Mouse (Mus musculus) layer of hippocampus, postnatal 10 days (tissue): Measurements from ENCODE around the gene Appbp2. TPM values are rescaled to one million over a fixed set of nuclear protein-coding genes. Genes with fewer than 3 reads are reported as not detected.

Experiments
- DNase-seq, 2 experiments: peaks; one replicate each; pipeline ENCODE4 v3.0.0; 2021; ENCODE audit warnings: low spot score in 2 of 2
- total RNA-seq, 2 experiments: library from RNA; stranded (reverse); gene quantifications; 2 replicates each; pipeline ENCODE4 v1.2.3; 2021

Gene Appbp2
- total RNA-seq, 2 experiments from 2014 or later, result 58.8 to 63.6 TPM

DNA sequence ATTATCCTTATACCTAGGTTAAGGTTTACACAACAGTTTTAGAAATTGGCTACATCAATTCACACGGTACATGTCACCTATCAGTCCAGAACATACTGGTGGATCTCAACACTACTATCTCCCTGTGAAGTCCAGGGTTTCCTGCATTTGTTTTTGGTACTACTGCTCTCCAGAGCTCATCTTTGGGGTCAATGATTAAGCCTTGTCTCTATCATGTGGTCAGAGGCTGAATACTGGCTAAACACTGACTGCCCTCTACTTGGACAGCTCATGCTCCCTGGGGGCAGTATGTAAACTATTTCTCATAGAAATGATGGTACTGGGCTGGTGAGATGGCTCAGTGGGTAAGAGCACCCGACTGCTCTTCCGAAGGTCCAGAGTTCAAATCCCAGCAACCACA lies 11.7 kb downstream of the Appbp2 start:
- DNase-seq, result no peak

DNA sequence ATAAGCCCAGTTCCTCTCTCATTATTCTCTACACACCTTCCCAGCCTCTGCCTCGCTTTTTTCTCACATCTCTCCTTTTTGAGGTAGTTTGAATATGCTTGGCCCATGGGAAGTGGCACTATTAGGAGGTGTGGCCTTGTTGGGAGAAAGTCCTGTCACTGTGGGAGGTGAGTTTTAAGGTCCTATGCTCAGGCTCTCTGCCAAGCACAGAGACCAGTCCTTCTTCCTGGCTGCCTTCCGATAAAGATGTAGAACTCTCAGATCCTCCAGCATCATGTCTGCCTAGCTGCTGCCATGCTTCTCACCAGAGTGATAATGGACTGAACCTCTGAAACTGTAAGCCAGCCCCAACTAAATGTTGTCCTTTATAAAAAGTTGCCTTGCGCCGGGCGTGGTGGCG lies 12.4 kb downstream of the Appbp2 start:
- no peak for DNase-seq

DNA sequence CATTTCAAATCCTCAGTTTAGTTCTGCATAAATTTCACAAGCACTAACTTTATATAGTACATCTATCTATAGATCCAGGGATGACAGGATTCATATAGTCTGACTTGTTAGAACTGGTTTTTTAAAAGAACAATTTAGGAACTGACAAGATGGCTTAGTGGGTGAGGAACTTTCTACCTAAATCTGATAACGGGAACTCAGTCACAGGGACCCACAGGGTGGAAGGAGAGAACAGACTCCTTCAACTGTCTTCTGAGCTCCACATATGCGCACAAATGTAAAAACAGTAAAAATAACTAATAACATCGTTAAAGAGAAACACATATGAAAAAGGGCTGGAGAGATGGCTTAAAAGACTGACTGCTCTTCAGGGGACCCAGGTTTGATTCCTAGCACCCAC lies 15.9 kb downstream of the Appbp2 start:
- no peak for DNase-seq

GRCm38 (mm10) chr11:85214679-85215078 lies 20.3 kb downstream of the Appbp2 start:
- DNase-seq, result no peak

- DNase-seq, result no peak
These were observed 21.7 kb downstream of the Appbp2 start for GRCm38 (mm10) chr11:85213215-85213614.

GRCm38 (mm10) chr11:85211151-85211550 lies 23.8 kb downstream of the Appbp2 start:
- no peak for DNase-seq

- no peak for DNase-seq
These were observed 28.7 kb downstream of the Appbp2 start for GRCm38 (mm10) chr11:85206231-85206630.

DNA sequence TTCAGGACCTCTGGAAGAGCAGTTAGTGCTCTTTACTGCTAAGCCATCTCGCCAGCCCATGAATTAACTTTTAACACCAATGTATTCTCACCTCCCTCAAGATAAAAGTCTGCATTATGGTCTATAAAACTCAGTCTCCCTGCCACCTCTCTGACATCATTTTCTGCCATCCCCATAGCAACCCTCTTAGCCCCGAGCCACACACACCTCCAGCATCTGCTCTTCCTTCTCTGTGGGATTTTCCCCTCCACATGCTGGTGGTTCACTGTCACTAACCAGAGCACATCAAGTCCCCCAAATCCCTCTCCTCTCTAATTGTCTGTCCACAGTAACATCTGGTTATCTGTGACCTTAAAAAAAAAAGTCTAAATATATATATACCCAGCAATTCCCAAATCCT lies 36.0 kb downstream of the Appbp2 start:
- no peak for DNase-seq

GRCm38 (mm10) chr11:85196046-85196445 lies 38.9 kb downstream of the Appbp2 start:
- DNase-seq, result no peak

- no peak for DNase-seq
These were observed 40.7 kb downstream of the Appbp2 start for GRCm38 (mm10) chr11:85194206-85194605.

GRCm38 (mm10) chr11:85190741-85191140 lies 44.2 kb downstream of the Appbp2 start:
- no peak for DNase-seq

DNA sequence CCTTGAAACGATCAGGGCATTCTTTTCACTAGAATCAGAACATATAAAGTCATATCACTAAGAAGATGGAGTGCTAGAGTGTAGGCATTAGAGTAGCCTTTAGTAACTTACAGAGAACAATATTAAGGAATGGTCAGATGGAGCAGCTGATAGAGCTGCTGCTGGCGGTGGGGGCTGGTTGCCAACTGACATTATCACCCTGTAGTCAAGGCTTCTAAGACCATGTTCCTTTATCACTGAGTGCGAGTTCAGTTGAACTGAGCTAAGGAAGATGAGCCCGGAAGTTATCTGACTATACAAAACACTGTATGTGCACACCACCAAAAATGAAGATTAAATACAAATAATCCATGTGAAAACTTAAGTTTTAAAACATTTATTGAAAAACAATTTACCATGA lies 45.8 kb downstream of the Appbp2 start:
- DNase-seq, result no peak

- DNase-seq, result no peak
These were observed 50.1 kb downstream of the Appbp2 start for GRCm38 (mm10) chr11:85184839-85185238.

- peak; percentile 12 to 24 for DNase-seq
These were observed 50.8 kb downstream of the Appbp2 start for GRCm38 (mm10) chr11:85184082-85184481.

- DNase-seq, result no peak
These were observed 51.6 kb downstream of the Appbp2 start for GRCm38 (mm10) chr11:85183284-85183779.

- peak; percentile 86 to 90 for DNase-seq
These were observed 52.2 kb downstream of the Appbp2 start for GRCm38 (mm10) chr11:85182617-85183283.

- no peak for DNase-seq
These were observed 56.5 kb downstream of the Appbp2 start for GRCm38 (mm10) chr11:85178413-85178812.

GRCm38 (mm10) chr11:85177761-85178160 lies 57.2 kb downstream of the Appbp2 start:
- DNase-seq, result no peak

- no peak for DNase-seq
These were observed 59.0 kb downstream of the Appbp2 start for GRCm38 (mm10) chr11:85175941-85176340.

DNA sequence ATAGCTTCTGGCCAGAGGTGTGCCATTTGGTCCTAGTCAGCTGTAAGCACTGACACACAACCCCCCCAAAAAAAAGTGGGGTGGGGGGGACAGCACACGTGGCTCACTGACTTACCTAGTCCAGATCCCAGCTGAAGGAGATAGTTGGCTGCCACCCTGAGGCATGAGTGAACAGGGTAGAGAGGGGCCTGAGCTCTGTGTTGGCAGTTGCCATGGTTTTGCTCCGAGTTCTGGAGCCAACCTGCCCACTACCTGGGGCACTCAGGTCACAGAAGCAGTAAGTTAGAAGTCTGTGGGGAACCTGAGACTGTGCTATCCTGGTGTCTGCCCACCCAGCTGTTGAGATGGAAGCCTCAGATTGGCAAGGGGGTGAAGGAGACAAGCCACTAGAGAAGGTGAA lies 64.1 kb downstream of the Appbp2 start:
- no peak for DNase-seq

DNA sequence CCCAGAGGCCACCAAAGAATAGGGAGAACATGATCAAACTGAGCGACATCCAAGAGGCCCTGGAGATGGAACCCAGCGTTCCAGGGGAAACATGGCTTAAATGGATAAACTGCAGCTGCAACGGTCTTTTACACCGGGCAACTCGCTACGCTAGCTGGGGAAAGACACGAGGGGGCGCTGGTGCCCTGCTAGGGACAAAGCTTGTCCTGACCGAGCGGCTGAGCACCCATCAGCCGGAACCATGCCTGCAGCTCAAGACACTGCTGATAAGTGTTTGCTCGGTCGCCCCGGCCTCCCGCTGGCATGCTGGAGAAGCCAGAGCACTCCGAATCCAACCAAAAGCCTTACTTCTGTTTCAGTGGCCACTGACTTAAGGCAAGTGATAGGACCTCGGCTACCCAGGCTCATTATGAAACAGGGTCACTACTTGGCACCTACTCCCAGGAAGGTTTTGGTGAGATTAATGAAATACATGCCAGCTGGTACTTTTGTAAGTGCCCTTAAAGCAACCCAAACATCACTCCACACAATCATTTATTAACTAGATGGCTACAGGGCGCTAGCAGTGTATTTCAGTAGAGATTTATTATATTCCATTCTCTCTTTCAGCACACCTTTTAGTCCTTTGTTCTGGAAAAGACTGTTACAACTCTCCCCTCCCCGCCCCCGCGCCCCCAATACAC lies 64.7 kb downstream of the Appbp2 start, which contains the start of gene 1700125H20Rik:
Gene 1700125H20Rik (plus strand): TSS at position 347 of the 683 bp plus-strand sequence.
- DNase-seq, result peak; percentile 91 to 94

- DNase-seq, result no peak
These were observed 67.4 kb downstream of the Appbp2 start for GRCm38 (mm10) chr11:85167503-85167902.

- no peak for DNase-seq
These were observed 70.6 kb downstream of the Appbp2 start for GRCm38 (mm10) chr11:85164371-85164770.
